Mouse (Mus musculus) heart, adult 8-10 months (tissue): Measurements from ENCODE around the gene Smoc2. TPM values are rescaled to one million over a fixed set of nuclear protein-coding genes. Genes with fewer than 3 reads are reported as not detected.

Experiments used
- DNase-seq: peaks from one replicate; pipeline ENCODE4 v3.0.0; 2022; ENCODE audit warnings: low spot score
- total RNA-seq, 4 experiments: library from RNA; stranded (reverse); gene quantifications; 2 replicates each; pipeline ENCODE4 v1.2.4; 2022

The Smoc2 gene
- 10 to 100 TPM; 39.4 to 55.1 (median 46.0) TPM for total RNA-seq

GRCm38 (mm10) chr17:14279177-14279965 is at the start of gene Smoc2:
TSS of gene Smoc2 (plus strand) at chr17:14279506.
- no peak for DNase-seq

- no peak for DNase-seq
Observed at GRCm38 (mm10) chr17:14230698-14231430, 48.4 kb upstream of the Smoc2 start.

- DNase-seq: peak; percentile 77
Observed at GRCm38 (mm10) chr17:14232629-14233028, 46.7 kb upstream of the Smoc2 start.

- DNase-seq: no peak
Observed at GRCm38 (mm10) chr17:14233658-14234057, 45.6 kb upstream of the Smoc2 start.

- DNase-seq: no peak
Observed at GRCm38 (mm10) chr17:14234774-14235389, 44.4 kb upstream of the Smoc2 start.

GRCm38 (mm10) chr17:14237134-14237533 is 42.2 kb upstream of the Smoc2 start:
- no peak for DNase-seq

- DNase-seq: no peak
Observed at GRCm38 (mm10) chr17:14239960-14240359, 39.3 kb upstream of the Smoc2 start.

DNA sequence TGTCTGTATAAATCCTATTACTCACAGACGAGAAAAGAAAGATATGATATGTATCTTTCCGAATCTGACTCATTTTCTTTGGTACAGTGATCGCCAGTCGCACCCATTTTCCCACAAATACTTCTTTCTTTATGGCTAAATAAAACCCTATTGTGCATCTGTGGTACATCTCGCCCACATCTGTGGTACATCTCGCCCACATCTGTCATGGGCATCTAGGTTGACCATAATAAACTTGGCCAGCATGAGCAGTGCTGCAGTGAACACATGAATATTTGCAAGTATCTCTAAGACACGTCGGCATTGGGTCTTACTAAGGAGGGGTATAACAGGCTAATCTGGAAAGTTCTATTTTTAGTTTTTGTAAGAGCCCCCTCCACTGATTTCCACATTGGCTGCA is 36.7 kb upstream of the Smoc2 start:
- no peak for DNase-seq

- DNase-seq: peak; percentile 62
Observed at GRCm38 (mm10) chr17:14244195-14244965, 34.9 kb upstream of the Smoc2 start.

- no peak for DNase-seq
Observed at GRCm38 (mm10) chr17:14246266-14246665, 33.0 kb upstream of the Smoc2 start.

- DNase-seq: no peak
Observed at GRCm38 (mm10) chr17:14247931-14248330, 31.4 kb upstream of the Smoc2 start.

- DNase-seq: peak; percentile 33
Observed at GRCm38 (mm10) chr17:14249595-14249994, 29.7 kb upstream of the Smoc2 start.

GRCm38 (mm10) chr17:14250401-14250800 is 28.9 kb upstream of the Smoc2 start:
- DNase-seq: peak; percentile 47

GRCm38 (mm10) chr17:14252456-14252855 is 26.9 kb upstream of the Smoc2 start:
- peak; percentile 53 for DNase-seq

GRCm38 (mm10) chr17:14254616-14255015 is 24.7 kb upstream of the Smoc2 start:
- DNase-seq: no peak

GRCm38 (mm10) chr17:14257799-14258520 is 21.3 kb upstream of the Smoc2 start:
- DNase-seq: no peak

- DNase-seq: no peak
Observed at GRCm38 (mm10) chr17:14258906-14259305, 20.4 kb upstream of the Smoc2 start.

DNA sequence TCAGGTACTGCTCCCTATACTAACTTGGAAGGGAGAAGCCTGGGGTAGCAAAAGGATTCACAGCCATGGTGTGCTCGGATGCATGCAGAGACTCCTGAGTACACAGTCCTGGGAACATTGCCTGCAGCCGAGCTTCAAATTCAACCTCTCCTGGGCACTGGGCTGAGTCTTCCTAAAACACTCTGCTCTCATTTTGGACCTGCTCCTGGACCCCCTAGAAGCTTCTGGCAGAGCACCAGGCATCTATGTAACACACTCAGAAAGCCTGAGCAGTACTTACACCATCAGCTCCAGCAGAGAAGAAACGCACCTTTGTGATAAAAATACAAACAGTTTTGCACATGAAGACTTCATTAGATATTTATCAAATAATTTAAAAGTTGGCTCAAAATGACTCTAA is 18.3 kb upstream of the Smoc2 start:
- no peak for DNase-seq

- no peak for DNase-seq
Observed at GRCm38 (mm10) chr17:14262217-14262616, 17.1 kb upstream of the Smoc2 start.

GRCm38 (mm10) chr17:14268001-14268400 is 11.3 kb upstream of the Smoc2 start:
- DNase-seq: no peak

GRCm38 (mm10) chr17:14273386-14273785 is 5.9 kb upstream of the Smoc2 start:
- DNase-seq: no peak
